ENCODE assay signal across 18 mouse cellular contexts in the genomic region with DNA sequence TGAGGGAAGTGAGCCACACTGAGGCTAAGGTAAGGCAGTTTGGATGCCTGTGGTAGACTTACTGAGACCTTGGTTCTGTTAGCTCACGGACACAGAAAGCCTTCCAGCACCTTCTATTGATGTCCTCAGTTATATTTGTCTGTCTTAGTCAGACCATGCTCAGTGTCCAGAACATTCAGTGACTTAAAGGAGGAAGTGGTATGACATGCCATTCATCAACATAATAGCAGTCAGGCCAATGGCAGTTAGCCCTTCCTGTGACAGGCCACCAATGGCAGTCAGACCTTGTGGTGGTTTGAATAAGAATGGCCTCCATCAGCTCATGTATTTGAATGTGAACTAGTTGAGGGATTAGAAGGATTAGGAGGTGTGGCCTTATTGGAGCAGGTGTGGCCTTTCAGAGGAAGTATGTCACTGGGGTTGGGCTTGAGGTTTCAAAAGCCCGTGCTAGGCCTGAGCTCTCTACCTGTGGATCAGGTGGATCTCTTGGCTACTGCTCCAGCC.
"Had no signal": no experiment of that assay in that cellular context is flagged by ENCODE, and none has a peak within 500 bp of the region (broad histone marks: within the 10 kb centered on the region; RNA-seq: fewer than 3 reads in every experiment).

No protein-coding gene starts in this region.

- DNase-seq: liver, postnatal 0 days; lung, embryonic 14.5 days; lung, postnatal 14 days; lung, postnatal 36 days; retina, postnatal 1 day; right cerebral cortex, adult 18-20 months; thymus, adult 2 months; thymus, postnatal 25 days; thymus, postnatal 4 days had no signal

- H3K9me3 ChIP-seq: liver, embryonic 15.5 days; midbrain, embryonic 15.5 days; stomach, embryonic 15.5 days had no signal

- H3K9ac ChIP-seq: liver, embryonic 15.5 days; liver, postnatal 0 days; lung, embryonic 14.5 days; midbrain, embryonic 13.5 days; midbrain, embryonic 15.5 days; neural tube, embryonic 12.5 days; stomach, embryonic 15.5 days had no signal

- H3K27ac ChIP-seq: liver, embryonic 15.5 days; macrophage; midbrain, embryonic 13.5 days; midbrain, embryonic 15.5 days; neural tube, embryonic 12.5 days; stomach, embryonic 15.5 days; stomach, postnatal 0 days had no signal

- H3K4me2 ChIP-seq: liver, embryonic 15.5 days; lung, embryonic 14.5 days; midbrain, embryonic 11.5 days; midbrain, embryonic 13.5 days; midbrain, embryonic 15.5 days; neural tube, embryonic 12.5 days; stomach, embryonic 15.5 days had no signal

- H3K4me3 ChIP-seq: liver, embryonic 15.5 days; megakaryocyte, embryonic 14.5 days; midbrain, embryonic 13.5 days; midbrain, embryonic 15.5 days; neural tube, embryonic 12.5 days; stomach, embryonic 15.5 days had no signal

- H3K4me1 ChIP-seq: liver, embryonic 15.5 days; midbrain, embryonic 13.5 days; midbrain, embryonic 15.5 days; neural tube, embryonic 12.5 days; stomach, embryonic 15.5 days had no signal

- H3K27me3 ChIP-seq: liver, embryonic 15.5 days; midbrain, embryonic 13.5 days; midbrain, embryonic 15.5 days; neural tube, embryonic 12.5 days; stomach, embryonic 15.5 days had no signal

- H3K36me3 ChIP-seq: liver, embryonic 15.5 days; stomach, embryonic 15.5 days had no signal

- ATAC-seq: liver, postnatal 0 days; midbrain, embryonic 13.5 days; midbrain, embryonic 15.5 days had no signal
